Mouse (Mus musculus) urinary bladder, postnatal 25 days (tissue): ENCODE results near the gene Car6.

ENCODE experiments used
- DNase-seq: peaks from one replicate; pipeline ENCODE4 v3.0.0; 2022; ENCODE audit warnings: low spot score

The Car6 gene

GRCm38 (mm10) chr4:150178131-150178530, 23.0 kb downstream of the Car6 start:
- DNase-seq, result no peak

- DNase-seq, result no peak
These were observed 24.0 kb downstream of the Car6 start for GRCm38 (mm10) chr4:150177122-150177521.

- peak; percentile 25 for DNase-seq
These were observed 24.6 kb downstream of the Car6 start for GRCm38 (mm10) chr4:150176535-150176934.

- no peak for DNase-seq
These were observed 27.1 kb downstream of the Car6 start for GRCm38 (mm10) chr4:150174027-150174426.

- DNase-seq, result peak; percentile 48
These were observed 27.9 kb downstream of the Car6 start for GRCm38 (mm10) chr4:150173281-150173680.

- no peak for DNase-seq
These were observed 29.0 kb downstream of the Car6 start for GRCm38 (mm10) chr4:150172107-150172506.

- no peak for DNase-seq
These were observed 32.7 kb downstream of the Car6 start for GRCm38 (mm10) chr4:150168406-150168805.

GRCm38 (mm10) chr4:150164875-150165274, 36.3 kb downstream of the Car6 start:
- DNase-seq, result no peak

- no peak for DNase-seq
These were observed 38.5 kb downstream of the Car6 start for GRCm38 (mm10) chr4:150162561-150163169.

GRCm38 (mm10) chr4:150159458-150159857, 41.7 kb downstream of the Car6 start:
- no peak for DNase-seq

GRCm38 (mm10) chr4:150157348-150157882, 43.7 kb downstream of the Car6 start:
- no peak for DNase-seq

GRCm38 (mm10) chr4:150155731-150156130, 45.4 kb downstream of the Car6 start:
- no peak for DNase-seq

GRCm38 (mm10) chr4:150155301-150155700, 45.8 kb downstream of the Car6 start:
- no peak for DNase-seq

GRCm38 (mm10) chr4:150152483-150152882, 48.6 kb downstream of the Car6 start:
- no peak for DNase-seq

- DNase-seq, result no peak
These were observed 50.1 kb downstream of the Car6 start for GRCm38 (mm10) chr4:150151045-150151444.

- no peak for DNase-seq
These were observed 54.8 kb downstream of the Car6 start for GRCm38 (mm10) chr4:150146286-150146685.

- DNase-seq, result no peak
These were observed 56.9 kb downstream of the Car6 start for GRCm38 (mm10) chr4:150144242-150144641.

GRCm38 (mm10) chr4:150140346-150140745, 60.8 kb downstream of the Car6 start:
- no peak for DNase-seq

- no peak for DNase-seq
These were observed 62.0 kb downstream of the Car6 start for GRCm38 (mm10) chr4:150139090-150139489.

- peak; percentile 25 for DNase-seq
These were observed 63.0 kb downstream of the Car6 start for GRCm38 (mm10) chr4:150138084-150138543.

- no peak for DNase-seq
These were observed 63.6 kb downstream of the Car6 start for GRCm38 (mm10) chr4:150137368-150138083.
